ENCODE assay signal across 12 mouse cellular contexts in genomic region chr6:8353461-8353860, GRCm38 (mm10).
A peak's percentile ranks its signal among the peaks of the same experiment; 100 is the strongest.
DNase-seq lines count a peak whose midpoint lies in the region; ATAC-seq and TF ChIP-seq lines count a peak whose summit lies in the region.
"Had no signal": no experiment of that assay in that cellular context is flagged by ENCODE, and none has a peak within 500 bp of the region (broad histone marks: within the 10 kb centered on the region; RNA-seq: fewer than 3 reads in every experiment).

No protein-coding gene starts in this region.

- H3K27ac ChIP-seq in forebrain, embryonic 12.5 days: peak overlapping the region; percentile 66
- H3K27ac ChIP-seq in forebrain, embryonic 11.5 days (ENCODE audit: low read depth, low read length): no peak overlapping the region
- H3K27ac ChIP-seq in CH12.LX (ENCODE audit: insufficient read depth, low read depth): no peak overlapping the region
- no peak overlapping the region for H3K27ac ChIP-seq in forebrain, postnatal 0 days (ENCODE audit: low read depth, low read length)
- no peak overlapping the region for H3K27ac ChIP-seq in midbrain, embryonic 15.5 days
- H3K27ac ChIP-seq in intestine, embryonic 15.5 days: no peak overlapping the region

- H3K4me1 ChIP-seq in forebrain, embryonic 12.5 days: peaks cover 22% of the 10 kb centered on the region
- H3K4me1 ChIP-seq in forebrain, embryonic 11.5 days (replicated peaks; ENCODE audit: control insufficient read depth, insufficient read depth, low read length): peaks cover 4% of the 10 kb centered on the region
- peaks cover 10 to 47% of the 10 kb centered on the region in 2 experiments for H3K4me1 ChIP-seq in CH12.LX (ENCODE audit: control insufficient read depth in 1 of 2, insufficient read depth in 2 of 2)
- H3K4me1 ChIP-seq in forebrain, postnatal 0 days (ENCODE audit: insufficient read depth): peaks cover 11% of the 10 kb centered on the region; the same call in 1 of the 2 replicates
- H3K4me1 ChIP-seq in midbrain, embryonic 15.5 days: peaks cover 25% of the 10 kb centered on the region
- 0 out of 2 replicates have a peak, but pooled peaks cover 3% of the 10 kb centered on the region for H3K4me1 ChIP-seq in intestine, embryonic 15.5 days (replicated peaks)

- no peak overlapping the region for H3K4me2 ChIP-seq in forebrain, embryonic 12.5 days
- H3K4me2 ChIP-seq in forebrain, embryonic 11.5 days (ENCODE audit: low read depth, low read length, severe bottlenecking): no peak overlapping the region
- H3K4me2 ChIP-seq in CH12.LX (ENCODE audit: insufficient read depth, low read depth, poor library complexity, severe bottlenecking): peak overlapping the region; percentile 87
- H3K4me2 ChIP-seq in forebrain, postnatal 0 days (ENCODE audit: low read depth): peak overlapping the region; percentile 18
- no peak overlapping the region for H3K4me2 ChIP-seq in midbrain, embryonic 15.5 days
- H3K4me2 ChIP-seq in intestine, embryonic 15.5 days (replicated peaks): no peak overlapping the region
- H3K4me2 ChIP-seq: liver, embryonic 11.5 days had no signal

- 0 out of 2 replicates have a peak, but pooled peaks have one; percentile 27 for ATAC-seq in forebrain, embryonic 12.5 days (ENCODE audit: low FRiP score)
- ATAC-seq in forebrain, embryonic 11.5 days (replicated peaks; ENCODE audit: low FRiP score): no peak
- ATAC-seq in forebrain, postnatal 0 days: peak; percentile 43; the same call in 1 of the 2 replicates
- peak; percentile 55; the same call in 1 of the 2 replicates for ATAC-seq in midbrain, embryonic 15.5 days (replicated peaks)
- no peak for ATAC-seq in intestine, embryonic 15.5 days
- ATAC-seq: inflammation-experienced regulatory T-cells, adult 6 months had no signal

- in situ Hi-C loops in CH12.LX (cut with MboI; ENCODE audit: low pct_ligation_motif_present, low pct_unique_long_range_greater_than_20kb, low sequenced_read_pairs): loop anchor here (10.0 kb wide), 1 partner anchor 151 kb away; the partner anchor contains the start of gene Glcci1

- TF ChIP-seq EP300 in CH12.LX (IDR thresholded peaks at IDR 0.05; ENCODE audit: low read length): no peak

- H3K9me3 ChIP-seq in forebrain, embryonic 12.5 days: no peaks in the 10 kb centered on the region
- H3K9me3 ChIP-seq in forebrain, embryonic 11.5 days (ENCODE audit: control insufficient read depth, low read length): no peaks in the 10 kb centered on the region
- no peaks in the 10 kb centered on the region for H3K9me3 ChIP-seq in CH12.LX (replicated peaks; ENCODE audit: low read length)
- H3K9me3 ChIP-seq in forebrain, postnatal 0 days (ENCODE audit: low read length): no peaks in the 10 kb centered on the region
- H3K9me3 ChIP-seq in midbrain, embryonic 15.5 days: no peaks in the 10 kb centered on the region
- no peaks in the 10 kb centered on the region for H3K9me3 ChIP-seq in intestine, embryonic 15.5 days

- no peak overlapping the region for H3K4me3 ChIP-seq in forebrain, embryonic 12.5 days (replicated peaks)
- H3K4me3 ChIP-seq in forebrain, embryonic 11.5 days (ENCODE audit: low read depth, low read length): no peak overlapping the region
- H3K4me3 ChIP-seq in CH12.LX (replicated peaks in 1 of 3; ENCODE audit: low read depth in 2 of 3, low read length in 2 of 3, poor library complexity in 1 of 3): no peak overlapping the region
- H3K4me3 ChIP-seq in forebrain, postnatal 0 days (ENCODE audit: low read depth, low read length): no peak overlapping the region
- no peak overlapping the region for H3K4me3 ChIP-seq in midbrain, embryonic 15.5 days
- H3K4me3 ChIP-seq in intestine, embryonic 15.5 days (replicated peaks): no peak overlapping the region

- TF ChIP-seq CTCF in CH12.LX (conservative IDR thresholded peaks at IDR 0.05 in 1 of 2, IDR thresholded peaks at IDR 0.05 in 1 of 2; ENCODE audit: low read depth in 2 of 2, low read length in 2 of 2): no peak
- TF ChIP-seq CTCF in forebrain, postnatal 0 days (IDR thresholded peaks at IDR 0.05; ENCODE audit: low read depth): no peak

- no peaks in the 10 kb centered on the region for H3K27me3 ChIP-seq in forebrain, embryonic 12.5 days
- no peaks in the 10 kb centered on the region for H3K27me3 ChIP-seq in forebrain, embryonic 11.5 days (ENCODE audit: control insufficient read depth, insufficient read depth, low read length)
- no peaks in the 10 kb centered on the region for H3K27me3 ChIP-seq in CH12.LX (replicated peaks)
- no peaks in the 10 kb centered on the region for H3K27me3 ChIP-seq in forebrain, postnatal 0 days (ENCODE audit: insufficient read depth, low read length)
- no peaks in the 10 kb centered on the region for H3K27me3 ChIP-seq in midbrain, embryonic 15.5 days (replicated peaks)
- H3K27me3 ChIP-seq in intestine, embryonic 15.5 days (replicated peaks): no peaks in the 10 kb centered on the region

- TF ChIP-seq POLR2A in CH12.LX (IDR thresholded peaks at IDR 0.05; ENCODE audit: low read depth, low read length): no peak

- no peak for TF ChIP-seq RAD21 in CH12.LX (IDR thresholded peaks at IDR 0.05; ENCODE audit: low read depth, low read length)

- no peaks in the 10 kb centered on the region for H3K79me2 ChIP-seq in CH12.LX (replicated peaks; ENCODE audit: control insufficient read depth, extremely low read depth, insufficient read depth, poor library complexity, severe bottlenecking)

- dilution Hi-C loops in CH12.LX (cut with MboI; ENCODE audit: extremely low pct_ligation_motif_present, extremely low pct_unique_long_range_greater_than_20kb, low sequenced_read_pairs): no loop called here

- no peaks in the 10 kb centered on the region for H3K36me3 ChIP-seq in forebrain, embryonic 12.5 days (replicated peaks)
- no peaks in the 10 kb centered on the region for H3K36me3 ChIP-seq in forebrain, embryonic 11.5 days (ENCODE audit: control insufficient read depth, insufficient read depth, low read length)
- H3K36me3 ChIP-seq in CH12.LX (replicated peaks in 1 of 2; ENCODE audit: control insufficient read depth in 1 of 2, insufficient read depth in 1 of 2, low read length in 1 of 2): no peaks in the 10 kb centered on the region
- no peaks in the 10 kb centered on the region for H3K36me3 ChIP-seq in forebrain, postnatal 0 days (ENCODE audit: insufficient read depth)
- no peaks in the 10 kb centered on the region for H3K36me3 ChIP-seq in midbrain, embryonic 15.5 days (replicated peaks)
- H3K36me3 ChIP-seq in intestine, embryonic 15.5 days: no peaks in the 10 kb centered on the region

- WGBS in forebrain, embryonic 12.5 days: 55% methylated on average over 4 of the region's 4 CpGs
- whole genome bisulfite sequencing in forebrain, embryonic 11.5 days: 72% methylated on average over 4 of the region's 4 CpGs
- WGBS in forebrain, postnatal 0 days: 26% methylated on average over 4 of the region's 4 CpGs
- WGBS in midbrain, embryonic 15.5 days: 27% methylated on average over 4 of the region's 4 CpGs
- WGBS in intestine, embryonic 15.5 days: 67% methylated on average over 4 of the region's 4 CpGs

- no peak for DNase-seq in forebrain, embryonic 11.5 days (ENCODE audit: low spot score)
- no peak for DNase-seq in CH12.LX (ENCODE audit: extremely low read depth)
- DNase-seq in forebrain, postnatal 0 days: no peak
- DNase-seq in spleen, postnatal 4 days (ENCODE audit: low spot score in 2 of 2): no peak
- no peak for DNase-seq in cerebellum, postnatal 4 days (ENCODE audit: low spot score in 2 of 2)
- DNase-seq: cerebellum, adult 8-10 months; kidney, postnatal 25 days had no signal

- H3K9ac ChIP-seq in forebrain, embryonic 12.5 days: no peak overlapping the region
- no peak overlapping the region for H3K9ac ChIP-seq in forebrain, embryonic 11.5 days (ENCODE audit: low read length)
- peak overlapping the region; percentile 27; the same call in 1 of the 2 replicates for H3K9ac ChIP-seq in CH12.LX (ENCODE audit: insufficient read depth, low read depth)
- no peak overlapping the region for H3K9ac ChIP-seq in forebrain, postnatal 0 days
- H3K9ac ChIP-seq in midbrain, embryonic 15.5 days: no peak overlapping the region
- no peak overlapping the region for H3K9ac ChIP-seq in intestine, embryonic 15.5 days

TF ChIP-seq in CH12.LX, 34 proteins besides CTCF, POLR2A, EP300 and RAD21:
- no peak for TF ChIP-seq USF1 (IDR thresholded peaks at IDR 0.05; ENCODE audit: low read depth, low read length)
- TF ChIP-seq ZMIZ1 (IDR thresholded peaks at IDR 0.05; ENCODE audit: low read depth, low read length): no peak
- TF ChIP-seq ZKSCAN1 (IDR thresholded peaks at IDR 0.05; ENCODE audit: borderline replicate concordance, low read depth, low read length): no peak
- TF ChIP-seq USF2 (conservative IDR thresholded peaks at IDR 0.05; ENCODE audit: low read depth, low read length): no peak
- no peak for TF ChIP-seq PAX5 (IDR thresholded peaks at IDR 0.05; ENCODE audit: low read length)

Comparison
In these comparisons a context has a peak if more than half of its experiments do, and no peak if none do; other contexts are left out.
1. ATAC-seq: peak in forebrain, embryonic 12.5 days (single experiment), forebrain, postnatal 0 days (single experiment) and midbrain, embryonic 15.5 days (single experiment); none in forebrain, embryonic 11.5 days (single experiment) and intestine, embryonic 15.5 days (single experiment).
2. H3K4me2 ChIP-seq: peak in CH12.LX (single experiment) and forebrain, postnatal 0 days (single experiment); none in forebrain, embryonic 12.5 days (single experiment), forebrain, embryonic 11.5 days (single experiment), midbrain, embryonic 15.5 days (single experiment) and intestine, embryonic 15.5 days (single experiment).